ENCODE assay signal across 8 mouse cellular contexts in genomic region chr9:107579023-107579900, GRCm38 (mm10). TPM values are rescaled to one million over a fixed set of nuclear protein-coding genes. Genes with fewer than 3 reads are reported as not detected.
DNase-seq lines count a peak whose midpoint lies in the region; ATAC-seq lines count a peak whose summit lies in the region.

No protein-coding gene starts in this region.

- peak overlapping the region; percentile 93; the same call in 1 of the 2 replicates for H3K27ac ChIP-seq in hindbrain, embryonic 10.5 days
- H3K27ac ChIP-seq in hindbrain, embryonic 11.5 days (ENCODE audit: low read depth, low read length), result no peak overlapping the region
- H3K27ac ChIP-seq in limb, embryonic 12.5 days, result peak overlapping the region; percentile 94

- 94% methylated on average over 14 of the region's 14 CpGs for WGBS in hindbrain, embryonic 10.5 days
- WGBS in hindbrain, embryonic 11.5 days, result 96% methylated on average over 14 of the region's 14 CpGs
- 96% methylated on average over 14 of the region's 14 CpGs for WGBS in limb, embryonic 12.5 days

- H3K27me3 ChIP-seq in hindbrain, embryonic 10.5 days (ENCODE audit: insufficient read depth, poor library complexity, severe bottlenecking), result no peaks in the 10 kb centered on the region
- no peaks in the 10 kb centered on the region for H3K27me3 ChIP-seq in hindbrain, embryonic 11.5 days (ENCODE audit: control insufficient read depth, insufficient read depth, low read length)
- H3K27me3 ChIP-seq in limb, embryonic 12.5 days, result no peaks in the 10 kb centered on the region

- no peak overlapping the region for H3K9ac ChIP-seq in hindbrain, embryonic 11.5 days (ENCODE audit: low read depth, low read length)
- 0 out of 2 replicates have a peak overlapping the region, but pooled peaks have one; percentile 82 for H3K9ac ChIP-seq in limb, embryonic 12.5 days (replicated peaks)

- no peak overlapping the region for H3K4me2 ChIP-seq in hindbrain, embryonic 11.5 days (replicated peaks; ENCODE audit: low read depth, low read length)
- H3K4me2 ChIP-seq in limb, embryonic 12.5 days, result peak overlapping the region; percentile 96

- ATAC-seq in hindbrain, embryonic 11.5 days (ENCODE audit: low FRiP score), result no peak
- ATAC-seq in limb, embryonic 12.5 days (ENCODE audit: insufficient number of reproducible peaks, insufficient read depth, low FRiP score, low TSS enrichment, low read depth), result no peak

- peaks cover 27% of the 10 kb centered on the region for H3K36me3 ChIP-seq in hindbrain, embryonic 10.5 days
- H3K36me3 ChIP-seq in hindbrain, embryonic 11.5 days (ENCODE audit: control insufficient read depth, insufficient read depth, low read length), result peaks cover 4% of the 10 kb centered on the region; the same call in 1 of the 2 replicates
- peaks cover 27% of the 10 kb centered on the region for H3K36me3 ChIP-seq in limb, embryonic 12.5 days

- peaks cover 78% of the 10 kb centered on the region for H3K4me1 ChIP-seq in hindbrain, embryonic 10.5 days (replicated peaks)
- H3K4me1 ChIP-seq in hindbrain, embryonic 11.5 days (replicated peaks; ENCODE audit: control insufficient read depth, insufficient read depth, low read length), result peaks cover 7% of the 10 kb centered on the region
- peaks cover 60% of the 10 kb centered on the region for H3K4me1 ChIP-seq in limb, embryonic 12.5 days (replicated peaks)

- H3K4me3 ChIP-seq in hindbrain, embryonic 10.5 days, result 0 out of 2 replicates have a peak overlapping the region, but pooled peaks have one; percentile 70
- no peak overlapping the region for H3K4me3 ChIP-seq in hindbrain, embryonic 11.5 days (ENCODE audit: low read depth, low read length)
- no peak overlapping the region for H3K4me3 ChIP-seq in limb, embryonic 12.5 days (replicated peaks)

- no peaks in the 10 kb centered on the region for H3K9me3 ChIP-seq in hindbrain, embryonic 10.5 days
- no peaks in the 10 kb centered on the region for H3K9me3 ChIP-seq in hindbrain, embryonic 11.5 days (ENCODE audit: control insufficient read depth, low read length)
- H3K9me3 ChIP-seq in limb, embryonic 12.5 days, result no peaks in the 10 kb centered on the region

- no peak for DNase-seq in hindbrain, embryonic 10.5 days (ENCODE audit: low spot score)
- no peak for DNase-seq in hindbrain, embryonic 11.5 days (ENCODE audit: low spot score)
- peak; percentile 54 for DNase-seq in A20 (ENCODE audit: low read depth, low spot score)
- peak; percentile 92 for DNase-seq in brain, adult 2 months (ENCODE audit: low read depth, low spot score)
- no peak for DNase-seq in thymus, postnatal 14 days
- no peak for DNase-seq in kidney, adult 9 months
- DNase-seq in ovary, postnatal 10 days (ENCODE audit: low spot score), result no peak

RNA-seq across cellular contexts. Expression of gene Naa80, which starts 0.6 kb away (rescaled TPM):
- 19.2 and 20.8 TPM in 2 replicates for polyA plus RNA-seq in hindbrain, embryonic 10.5 days (2016; fragmentation: Nextera tagmentation; extraction: Ambion mirVana)
- 10.5 and 11.3 TPM in 2 replicates for polyA plus RNA-seq in hindbrain, embryonic 11.5 days (2014; fragmentation: Nextera tagmentation; extraction: Ambion mirVana)
- 14.3 and 16.1 TPM in 2 replicates for polyA plus RNA-seq in limb, embryonic 12.5 days (2016; fragmentation: Nextera tagmentation; extraction: Ambion mirVana)

RNA-seq across cellular contexts. Expression of gene Hyal3, which starts 1.4 kb away (rescaled TPM):
- 0.41 and 0.77 TPM in 2 replicates for polyA plus RNA-seq in hindbrain, embryonic 10.5 days (2016; fragmentation: Nextera tagmentation; extraction: Ambion mirVana)
- 0.18 and 0.39 TPM in 2 replicates for polyA plus RNA-seq in hindbrain, embryonic 11.5 days (2014; fragmentation: Nextera tagmentation; extraction: Ambion mirVana)
- polyA plus RNA-seq in limb, embryonic 12.5 days (2016; fragmentation: Nextera tagmentation; extraction: Ambion mirVana), result 1.3 and 1.4 TPM in 2 replicates

RNA-seq across cellular contexts. Expression of gene Hyal1, which starts 2.5 kb away (rescaled TPM):
- polyA plus RNA-seq in hindbrain, embryonic 10.5 days (2016; fragmentation: Nextera tagmentation; extraction: Ambion mirVana), result 6.6 and 8.4 TPM in 2 replicates
- polyA plus RNA-seq in hindbrain, embryonic 11.5 days (2014; fragmentation: Nextera tagmentation; extraction: Ambion mirVana), result 3.6 and 4.4 TPM in 2 replicates
- 13.7 and 14.9 TPM in 2 replicates for polyA plus RNA-seq in limb, embryonic 12.5 days (2016; fragmentation: Nextera tagmentation; extraction: Ambion mirVana)

RNA-seq across cellular contexts. Expression of gene Ifrd2, which starts 8.2 kb away (rescaled TPM):
- polyA plus RNA-seq in hindbrain, embryonic 10.5 days (2016; fragmentation: Nextera tagmentation; extraction: Ambion mirVana), result 41.1 and 54.1 TPM in 2 replicates
- 26.9 and 27.7 TPM in 2 replicates for polyA plus RNA-seq in hindbrain, embryonic 11.5 days (2014; fragmentation: Nextera tagmentation; extraction: Ambion mirVana)
- polyA plus RNA-seq in limb, embryonic 12.5 days (2016; fragmentation: Nextera tagmentation; extraction: Ambion mirVana), result 38.5 and 40.2 TPM in 2 replicates

RNA-seq across cellular contexts. Expression of gene Hyal2, which starts 11.5 kb away (rescaled TPM):
- 134 and 135 TPM in 2 replicates for polyA plus RNA-seq in hindbrain, embryonic 10.5 days (2016; fragmentation: Nextera tagmentation; extraction: Ambion mirVana)
- polyA plus RNA-seq in hindbrain, embryonic 11.5 days (2014; fragmentation: Nextera tagmentation; extraction: Ambion mirVana), result 116 and 123 TPM in 2 replicates
- polyA plus RNA-seq in limb, embryonic 12.5 days (2016; fragmentation: Nextera tagmentation; extraction: Ambion mirVana), result 127 and 128 TPM in 2 replicates

Comparison
In these comparisons a context has a peak if more than half of its experiments do, and no peak if none do; other contexts are left out.
1. DNase-seq: peak in A20 (single experiment) and brain, adult 2 months (single experiment); none in hindbrain, embryonic 10.5 days (single experiment), hindbrain, embryonic 11.5 days (single experiment), thymus, postnatal 14 days (single experiment), kidney, adult 9 months (single experiment) and ovary, postnatal 10 days (single experiment).